Mouse (Mus musculus) CH12.LX (cell line): ENCODE measurements around the gene Cited2. TPM values are rescaled to one million over a fixed set of nuclear protein-coding genes. Genes with fewer than 3 reads are reported as not detected.

Source experiments
- DNase-seq: peaks from one replicate; pipeline ENCODE4 v3.0.0-alpha.2; 2013; ENCODE audit errors: extremely low read depth
- H3K27ac ChIP-seq: 2 replicates; pipeline ENCODE4 v1.5.1; 2012; ENCODE audit warnings: low read depth, mild to moderate bottlenecking, control low read depth, moderate library complexity; ENCODE audit not compliant: insufficient read depth
- H3K27me3 ChIP-seq: replicated peaks from 2 replicates; pipeline ENCODE3; 2012; ENCODE audit warnings: inconsistent platforms
- H3K36me3 ChIP-seq, 2 experiments: replicated peaks in 1 of 2; 2 replicates each; pipeline versions ENCODE3 to v1.6.1; 2012; ENCODE audit warnings: inconsistent platforms in 1 of 2, low read length in 1 of 2, mild to moderate bottlenecking in 1 of 2, mixed read lengths in 1 of 2, moderate library complexity in 1 of 2; ENCODE audit not compliant: control insufficient read depth in 1 of 2, insufficient read depth in 1 of 2
- H3K4me1 ChIP-seq, 2 experiments: 2 replicates each; pipeline ENCODE4 v1.6.1; 2012; ENCODE audit warnings: inconsistent platforms in 1 of 2, moderate library complexity in 1 of 2; ENCODE audit not compliant: insufficient read depth in 2 of 2, control insufficient read depth in 1 of 2
- H3K4me2 ChIP-seq: 2 replicates; pipeline ENCODE4 v1.6.1; 2012; ENCODE audit warnings: low read depth, mild to moderate bottlenecking, control low read depth; ENCODE audit not compliant: poor library complexity, insufficient read depth, severe bottlenecking
- H3K4me3 ChIP-seq, 3 experiments: fragments of 150-350 bp in 1 of 3; sonication (generic) in 1 of 3; replicated peaks in 1 of 3; 2 replicates each; pipeline versions ENCODE3 to v1.5.1; 2011 to 2012; ENCODE audit warnings: low read depth in 2 of 3, low read length in 2 of 3, mild to moderate bottlenecking in 2 of 3, moderate library complexity in 2 of 3, control low read depth in 1 of 3, improper control_type of control experiment in 1 of 3, inconsistent platforms in 1 of 3, mixed read lengths in 1 of 3; ENCODE audit not compliant: poor library complexity in 1 of 3
- H3K79me2 ChIP-seq: replicated peaks from 2 replicates; pipeline ENCODE4 v1.6.1; 2012; ENCODE audit warnings: mild to moderate bottlenecking, moderate library complexity; ENCODE audit not compliant: control insufficient read depth, poor library complexity, insufficient read depth, severe bottlenecking; ENCODE audit errors: extremely low read depth
- H3K9ac ChIP-seq: 2 replicates; pipeline ENCODE4 v1.6.1; 2012; ENCODE audit warnings: low read depth, mild to moderate bottlenecking, control low read depth, moderate library complexity; ENCODE audit not compliant: insufficient read depth
- H3K9me3 ChIP-seq: replicated peaks from 2 replicates; pipeline ENCODE3; 2012; ENCODE audit warnings: low read length, inconsistent platforms, mixed read lengths
- BHLHE40 ChIP-seq: IDR thresholded peaks from 2 replicates; pipeline ENCODE4 v1.6.1; 2011; ENCODE audit warnings: mild to moderate bottlenecking, low read depth, low read length, improper control_type of control experiment
- CHD1 ChIP-seq: IDR thresholded peaks from 2 replicates; pipeline ENCODE4 v1.6.1; 2012; ENCODE audit warnings: low read depth, low read length, improper control_type of control experiment, inconsistent platforms
- CHD2 ChIP-seq: IDR thresholded peaks from 2 replicates; pipeline ENCODE4 v1.6.1; 2011; ENCODE audit warnings: low read length, improper control_type of control experiment
- E2F4 ChIP-seq: IDR thresholded peaks from 2 replicates; pipeline ENCODE4 v1.6.1; 2011; ENCODE audit warnings: low read depth, low read length, improper control_type of control experiment; ENCODE audit not compliant: insufficient replicate concordance
- EP300 ChIP-seq: IDR thresholded peaks from 2 replicates; pipeline ENCODE4 v1.6.1; 2011; ENCODE audit warnings: low read length, improper control_type of control experiment
- ETS1 ChIP-seq: conservative IDR thresholded peaks from 2 replicates; pipeline ENCODE4 v1.6.1; 2012; ENCODE audit warnings: low read depth, mild to moderate bottlenecking, inconsistent platforms, low read length, improper control_type of control experiment, moderate library complexity
- GABPA ChIP-seq: IDR thresholded peaks from 2 replicates; pipeline ENCODE4 v1.6.1; 2012; ENCODE audit warnings: low read depth, low read length, improper control_type of control experiment, inconsistent platforms; ENCODE audit not compliant: insufficient replicate concordance
- IRF4 ChIP-seq: IDR thresholded peaks from 2 replicates; pipeline ENCODE4 v1.6.1; 2014; ENCODE audit warnings: low read depth, mild to moderate bottlenecking, inconsistent platforms, low read length, improper control_type of control experiment
- JUN ChIP-seq: IDR thresholded peaks from 2 replicates; pipeline ENCODE4 v1.6.1; 2011; ENCODE audit warnings: low read depth, mild to moderate bottlenecking, low read length, improper control_type of control experiment, moderate library complexity; ENCODE audit not compliant: insufficient read depth
- MAFK ChIP-seq: IDR thresholded peaks from 2 replicates; pipeline ENCODE4 v1.6.1; 2011; ENCODE audit warnings: low read length, improper control_type of control experiment; ENCODE audit not compliant: insufficient replicate concordance
- MEF2A ChIP-seq: IDR thresholded peaks from 2 replicates; pipeline ENCODE4 v1.6.1; 2014; ENCODE audit warnings: low read depth, mild to moderate bottlenecking, inconsistent platforms, low read length, improper control_type of control experiment, borderline replicate concordance
- MYC ChIP-seq: IDR thresholded peaks from 2 replicates; pipeline ENCODE4 v1.6.1; 2011; ENCODE audit warnings: low read depth, mild to moderate bottlenecking, improper control_type of control experiment, low read length
- TBP ChIP-seq: conservative IDR thresholded peaks from 2 replicates; pipeline ENCODE4 v1.6.1; 2011; ENCODE audit warnings: low read depth, low read length, improper control_type of control experiment
- ZMIZ1 ChIP-seq: IDR thresholded peaks from 2 replicates; pipeline ENCODE4 v1.6.1; 2012; ENCODE audit warnings: low read depth, mild to moderate bottlenecking, inconsistent platforms, low read length, improper control_type of control experiment
- ZNF384 ChIP-seq: IDR thresholded peaks from 2 replicates; pipeline ENCODE4 v1.6.1; 2012; ENCODE audit warnings: low read depth, low read length, improper control_type of control experiment, inconsistent platforms
- dilution Hi-C: fragments of 300-500 bp; cut with MboI; formaldehyde crosslinking; loops from 2 replicates; pipeline ENCODE4 v1.14.3; 2020; ENCODE audit warnings: low sequenced_read_pairs; ENCODE audit not compliant: extremely low pct_unique_long_range_greater_than_20kb, extremely low pct_ligation_motif_present
- in situ Hi-C: fragments of 300-500 bp; cut with MboI; formaldehyde crosslinking; loops from 3 replicates; pipeline ENCODE4 v1.14.3; 2019; ENCODE audit warnings: low sequenced_read_pairs, low pct_ligation_motif_present, low pct_unique_long_range_greater_than_20kb, mixed read lengths
- polyA plus RNA-seq: library from polyadenylated mRNA; unstranded; fragments of >175 nt; gene quantifications from 2 replicates; pipeline ENCODE4 v1.2.1, GENCODE M21; 2012; ENCODE audit warnings: low read depth; ENCODE audit not compliant: insufficient read length
- total RNA-seq, 2 experiments: library from RNA; depleted of rRNA; stranded (reverse); fragments of 300-350 nt in 1 of 2; fragments of >200 nt in 1 of 2; gene quantifications; 2 replicates each; pipeline ENCODE4 v1.2.3; 2012 to 2014

The Cited2 gene
- total and polyA plus RNA-seq, 3 experiments = 22.6 to 149 (median 28.6) TPM

DNA sequence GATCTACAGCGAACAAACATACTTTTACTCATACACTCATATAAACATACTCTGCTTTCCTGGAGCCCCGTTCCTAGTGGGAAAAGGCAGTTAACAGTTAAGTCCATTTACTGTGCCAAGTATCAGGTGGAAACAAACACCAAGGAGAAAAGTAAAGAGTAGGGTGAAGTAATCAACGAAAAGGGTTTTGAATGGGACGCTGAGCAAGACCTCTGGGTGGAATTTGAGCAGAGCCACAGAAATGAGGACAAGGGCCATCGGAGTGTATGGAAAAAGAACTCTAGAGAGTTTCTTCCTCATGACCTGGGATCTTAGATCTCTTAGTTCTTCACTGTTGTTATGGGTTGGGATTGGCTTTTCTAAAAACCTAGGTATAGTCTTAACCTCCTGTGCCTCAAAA lies 3.4 kb upstream of the Cited2 start:
- in situ Hi-C loops = loop anchor here (5.0 to 25.0 kb wide), 4 partner anchors 37 to 732 kb away; no protein-coding TSS in a partner anchor
- H3K4me1 ChIP-seq = peaks cover 3 to 9% of the 10 kb centered on the region in 2 experiments; a peak in 2 of 4 replicates
- dilution Hi-C loops = no loop called here

DNA sequence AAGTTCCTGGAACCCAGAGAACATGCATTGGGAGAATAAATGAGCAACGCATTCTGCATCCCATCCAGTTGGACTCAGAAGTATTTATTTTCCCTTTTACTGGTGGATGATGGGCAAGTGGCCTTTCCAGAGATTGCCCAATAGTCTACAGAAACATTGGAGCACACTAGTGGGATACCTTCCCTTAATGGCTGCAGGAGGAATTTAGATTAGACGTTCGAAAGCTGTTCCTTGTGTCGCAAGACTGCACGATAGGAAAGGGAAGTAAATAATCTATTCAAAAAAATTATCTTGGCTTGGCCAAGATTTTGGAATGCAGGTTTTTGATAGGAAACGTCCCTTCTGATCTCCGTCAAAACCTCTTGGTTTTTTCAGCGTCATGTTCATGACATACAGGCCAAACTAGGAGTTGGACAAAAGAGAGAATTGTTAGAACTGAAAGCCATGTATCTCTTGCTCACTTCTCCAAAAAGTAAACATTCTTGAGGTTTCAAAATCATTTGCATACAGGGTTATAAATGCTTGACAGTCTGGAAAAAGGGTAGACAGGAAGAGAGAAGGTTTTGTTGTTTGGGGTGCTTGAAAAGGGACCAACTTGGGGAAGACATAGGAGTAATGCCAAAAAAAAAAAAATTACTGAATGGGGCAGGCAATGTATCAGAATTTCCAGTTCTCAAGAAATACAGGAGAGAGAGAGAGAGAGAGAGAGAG lies 2.0 kb upstream of the Cited2 start:
- Histone ChIP-seq H3K9ac (peak overlapping the region; percentile 79; the same call in 1 of the 2 replicates), H3K79me2 (peaks cover 23% of the 10 kb centered on the region), H3K4me1 (peaks cover 5 to 19% of the 10 kb centered on the region in 2 experiments; a peak in 3 of 4 replicates), H3K4me2 (peak overlapping the region; percentile 68), H3K27ac (peak overlapping the region; percentile 91), H3K4me3 (peak overlapping the region in 2 of 3 experiments; percentile 4 to 70), H3K27me3 (no peaks in the 10 kb centered on the region), H3K36me3 (peaks cover 8 to 16% of the 10 kb centered on the region in 2 experiments), H3K9me3 (no peaks in the 10 kb centered on the region)
- DNase-seq = no peak
- dilution Hi-C loops = no loop called here
- TF ChIP-seq TBP (0 out of 2 replicates have a peak, but pooled peaks have one; percentile 8), EP300 (peak; percentile 53; the same call in 1 of the 2 replicates), IRF4 (peak; percentile 54), ETS1 (peak; percentile 23; the same call in 1 of the 2 replicates), MEF2A (peak; percentile 24; the same call in 1 of the 2 replicates), E2F4 (no peak), ZNF384 (peak; percentile 15; the same call in 1 of the 2 replicates), BHLHE40 (peak; percentile 23; the same call in 1 of the 2 replicates), MAFK (no peak)
- in situ Hi-C loops = loop anchor here (5.0 to 25.0 kb wide), 4 partner anchors 39 to 734 kb away; no protein-coding TSS in a partner anchor

More for the DNA sequence above, 3.4 kb upstream of the Cited2 start:
- no peaks in the 10 kb centered on the region for H3K27me3 ChIP-seq
- no peak overlapping the region for H3K9ac ChIP-seq
- TF ChIP-seq JUN = no peak
- no peak for TF ChIP-seq ZMIZ1
- no peak for TF ChIP-seq CHD1
- TF ChIP-seq CHD2 = no peak
- TF ChIP-seq EP300 = no peak
- TF ChIP-seq ETS1 = no peak
- TF ChIP-seq ZNF384 = no peak
- no peak for TF ChIP-seq MYC
- TF ChIP-seq GABPA = no peak
- TF ChIP-seq IRF4 = no peak
- H3K4me2 ChIP-seq = no peak overlapping the region
- no peaks in the 10 kb centered on the region for H3K9me3 ChIP-seq
- DNase-seq = no peak
- H3K79me2 ChIP-seq = peaks cover 16% of the 10 kb centered on the region
- H3K27ac ChIP-seq = no peak overlapping the region
- peaks cover 8% of the 10 kb centered on the region in 2 experiments for H3K36me3 ChIP-seq
- no peak overlapping the region for H3K4me3 ChIP-seq
